Mouse (Mus musculus): ENCODE measurements at regions not wholly inside any gene's neighbourhood (a gene's known extent, or its start where the extent isn't known, plus 50 kb on each side); places are given as distances from the start of the nearest gene placed in this dataset.
A peak's percentile ranks its signal among the peaks of the same experiment; 100 is the strongest.

GRCm38 (mm10) chr4:32139586-32139985 lies 99.0 kb upstream of the Bach2 start:
- no peak overlapping the region for H3K9ac ChIP-seq (ENCODE audit: low read length)
- WGBS = 81% methylated on average over 6 of the region's 6 CpGs
- H3K36me3 ChIP-seq (ENCODE audit: control insufficient read depth, insufficient read depth, low read length) = no peaks in the 10 kb centered on the region
- ATAC-seq (ENCODE audit: insufficient read depth, low FRiP score, low TSS enrichment) (no peak), DNase-seq (ENCODE audit: low spot score) (no peak)
- H3K27me3 ChIP-seq (ENCODE audit: control insufficient read depth, insufficient read depth, low read length) = no peaks in the 10 kb centered on the region
- H3K27ac ChIP-seq (ENCODE audit: low read depth, low read length) = no peak overlapping the region
- H3K4me1 ChIP-seq (ENCODE audit: control insufficient read depth, insufficient read depth, low read length) = no peaks in the 10 kb centered on the region
- no peak overlapping the region for H3K4me3 ChIP-seq (ENCODE audit: low read depth, low read length)
- no peaks in the 10 kb centered on the region for H3K9me3 ChIP-seq (ENCODE audit: control insufficient read depth, low read length)
- H3K4me2 ChIP-seq (ENCODE audit: low read depth) = no peak overlapping the region

GRCm38 (mm10) chr4:32140068-32140467 lies 98.5 kb upstream of the Bach2 start:
- Histone ChIP-seq H3K27ac (ENCODE audit: low read depth, low read length) (no peak overlapping the region), H3K27me3 (ENCODE audit: control insufficient read depth, insufficient read depth, low read length) (no peaks in the 10 kb centered on the region), H3K4me3 (ENCODE audit: low read depth, low read length) (no peak overlapping the region), H3K36me3 (ENCODE audit: control insufficient read depth, insufficient read depth, low read length) (no peaks in the 10 kb centered on the region), H3K9ac (ENCODE audit: low read length) (no peak overlapping the region), H3K4me1 (ENCODE audit: control insufficient read depth, insufficient read depth, low read length) (no peaks in the 10 kb centered on the region), H3K4me2 (ENCODE audit: low read depth) (no peak overlapping the region), H3K9me3 (ENCODE audit: control insufficient read depth, low read length) (no peaks in the 10 kb centered on the region)
- ATAC-seq (ENCODE audit: insufficient read depth, low FRiP score, low TSS enrichment) = no peak
- DNase-seq (ENCODE audit: low spot score) = no peak
- 73% methylated on average over 2 of the region's 2 CpGs for WGBS

- H3K9me3 ChIP-seq (ENCODE audit: control insufficient read depth, low read length) = no peaks in the 10 kb centered on the region
- no peaks in the 10 kb centered on the region for H3K4me1 ChIP-seq (ENCODE audit: control insufficient read depth, insufficient read depth, low read length)
- no peaks in the 10 kb centered on the region for H3K27me3 ChIP-seq (ENCODE audit: control insufficient read depth, insufficient read depth, low read length)
- ATAC-seq (ENCODE audit: insufficient read depth, low FRiP score, low TSS enrichment) = no peak
- 72% methylated on average over 4 of the region's 4 CpGs for WGBS
- no peak overlapping the region for H3K4me3 ChIP-seq (ENCODE audit: low read depth, low read length)
- DNase-seq (ENCODE audit: low spot score) = no peak
- H3K9ac ChIP-seq (ENCODE audit: low read length) = no peak overlapping the region
- no peak overlapping the region for H3K4me2 ChIP-seq (ENCODE audit: low read depth)
- no peak overlapping the region for H3K27ac ChIP-seq (ENCODE audit: low read depth, low read length)
- H3K36me3 ChIP-seq (ENCODE audit: control insufficient read depth, insufficient read depth, low read length) = no peaks in the 10 kb centered on the region
Measured at GRCm38 (mm10) chr4:32142198-32142597, 96.4 kb upstream of the Bach2 start.

- no peak overlapping the region for H3K4me2 ChIP-seq (ENCODE audit: low read depth)
- no peaks in the 10 kb centered on the region for H3K27me3 ChIP-seq (ENCODE audit: control insufficient read depth, insufficient read depth, low read length)
- H3K36me3 ChIP-seq (ENCODE audit: control insufficient read depth, insufficient read depth, low read length) = no peaks in the 10 kb centered on the region
- H3K4me1 ChIP-seq (ENCODE audit: control insufficient read depth, insufficient read depth, low read length) = no peaks in the 10 kb centered on the region
- H3K9me3 ChIP-seq (ENCODE audit: control insufficient read depth, low read length) = no peaks in the 10 kb centered on the region
- 39% methylated on average over 1 of the region's 1 CpGs for WGBS
- no peak overlapping the region for H3K9ac ChIP-seq (ENCODE audit: low read length)
- no peak overlapping the region for H3K27ac ChIP-seq (ENCODE audit: low read depth, low read length)
- no peak for ATAC-seq (ENCODE audit: insufficient read depth, low FRiP score, low TSS enrichment)
- DNase-seq (ENCODE audit: low spot score) = peak; percentile 5
- H3K4me3 ChIP-seq (ENCODE audit: low read depth, low read length) = no peak overlapping the region
Measured at GRCm38 (mm10) chr4:32147146-32147545, 91.5 kb upstream of the Bach2 start.

GRCm38 (mm10) chr4:32148597-32148996 lies 90.0 kb upstream of the Bach2 start:
- 92% methylated on average over 2 of the region's 2 CpGs for WGBS
- Histone ChIP-seq H3K9ac (ENCODE audit: low read length) (no peak overlapping the region), H3K27me3 (ENCODE audit: control insufficient read depth, insufficient read depth, low read length) (no peaks in the 10 kb centered on the region), H3K4me1 (ENCODE audit: control insufficient read depth, insufficient read depth, low read length) (no peaks in the 10 kb centered on the region; the same call in 1 of the 2 replicates), H3K4me2 (ENCODE audit: low read depth) (no peak overlapping the region), H3K4me3 (ENCODE audit: low read depth, low read length) (no peak overlapping the region), H3K9me3 (ENCODE audit: control insufficient read depth, low read length) (no peaks in the 10 kb centered on the region), H3K36me3 (ENCODE audit: control insufficient read depth, insufficient read depth, low read length) (no peaks in the 10 kb centered on the region), H3K27ac (ENCODE audit: low read depth, low read length) (no peak overlapping the region)
- DNase-seq (ENCODE audit: low spot score) = peak; percentile 3
- ATAC-seq (ENCODE audit: insufficient read depth, low FRiP score, low TSS enrichment) = no peak

- H3K9me3 ChIP-seq (ENCODE audit: control insufficient read depth, low read length) = no peaks in the 10 kb centered on the region
- H3K27ac ChIP-seq (ENCODE audit: low read depth, low read length) = no peak overlapping the region
- H3K4me2 ChIP-seq (ENCODE audit: low read depth) = no peak overlapping the region
- no peaks in the 10 kb centered on the region for H3K36me3 ChIP-seq (ENCODE audit: control insufficient read depth, insufficient read depth, low read length)
- no peaks in the 10 kb centered on the region; the same call in 1 of the 2 replicates for H3K4me1 ChIP-seq (ENCODE audit: control insufficient read depth, insufficient read depth, low read length)
- ATAC-seq (ENCODE audit: insufficient read depth, low FRiP score, low TSS enrichment) (no peak), DNase-seq (ENCODE audit: low spot score) (no peak)
- H3K27me3 ChIP-seq (ENCODE audit: control insufficient read depth, insufficient read depth, low read length) = no peaks in the 10 kb centered on the region
- no peak overlapping the region for H3K9ac ChIP-seq (ENCODE audit: low read length)
- WGBS = 91% methylated on average over 7 of the region's 7 CpGs
- H3K4me3 ChIP-seq (ENCODE audit: low read depth, low read length) = no peak overlapping the region
Measured at GRCm38 (mm10) chr4:32149171-32149570, 89.4 kb upstream of the Bach2 start.

- Histone ChIP-seq H3K4me2 (ENCODE audit: low read depth) (no peak overlapping the region), H3K36me3 (ENCODE audit: control insufficient read depth, insufficient read depth, low read length) (no peaks in the 10 kb centered on the region), H3K27ac (ENCODE audit: low read depth, low read length) (no peak overlapping the region), H3K4me1 (ENCODE audit: control insufficient read depth, insufficient read depth, low read length) (no peaks in the 10 kb centered on the region; the same call in 1 of the 2 replicates), H3K9me3 (ENCODE audit: control insufficient read depth, low read length) (no peaks in the 10 kb centered on the region), H3K4me3 (ENCODE audit: low read depth, low read length) (no peak overlapping the region), H3K27me3 (ENCODE audit: control insufficient read depth, insufficient read depth, low read length) (no peaks in the 10 kb centered on the region), H3K9ac (ENCODE audit: low read length) (no peak overlapping the region)
- 84% methylated on average over 4 of the region's 4 CpGs for WGBS
- ATAC-seq (ENCODE audit: insufficient read depth, low FRiP score, low TSS enrichment) (peak; percentile 63; the same call in 1 of the 2 replicates), DNase-seq (ENCODE audit: low spot score) (peak; percentile 40)
Measured at GRCm38 (mm10) chr4:32153356-32153755, 85.2 kb upstream of the Bach2 start.

GRCm38 (mm10) chr4:32156965-32157364 lies 81.6 kb upstream of the Bach2 start:
- Histone ChIP-seq H3K27ac (ENCODE audit: low read depth, low read length) (no peak overlapping the region), H3K9ac (ENCODE audit: low read length) (no peak overlapping the region), H3K27me3 (ENCODE audit: control insufficient read depth, insufficient read depth, low read length) (no peaks in the 10 kb centered on the region), H3K4me2 (ENCODE audit: low read depth) (no peak overlapping the region), H3K4me3 (ENCODE audit: low read depth, low read length) (no peak overlapping the region), H3K36me3 (ENCODE audit: control insufficient read depth, insufficient read depth, low read length) (no peaks in the 10 kb centered on the region), H3K9me3 (ENCODE audit: control insufficient read depth, low read length) (no peaks in the 10 kb centered on the region), H3K4me1 (ENCODE audit: control insufficient read depth, insufficient read depth, low read length) (peaks cover 12% of the 10 kb centered on the region; the same call in 1 of the 2 replicates)
- DNase-seq (ENCODE audit: low spot score) = no peak
- WGBS = 86% methylated on average over 8 of the region's 8 CpGs
- no peak for ATAC-seq (ENCODE audit: insufficient read depth, low FRiP score, low TSS enrichment)

GRCm38 (mm10) chr4:32158451-32158850 lies 80.2 kb upstream of the Bach2 start:
- Histone ChIP-seq H3K27me3 (ENCODE audit: control insufficient read depth, insufficient read depth, low read length) (no peaks in the 10 kb centered on the region), H3K36me3 (ENCODE audit: control insufficient read depth, insufficient read depth, low read length) (no peaks in the 10 kb centered on the region), H3K9ac (ENCODE audit: low read length) (no peak overlapping the region), H3K27ac (ENCODE audit: low read depth, low read length) (no peak overlapping the region), H3K4me2 (ENCODE audit: low read depth) (no peak overlapping the region), H3K9me3 (ENCODE audit: control insufficient read depth, low read length) (no peaks in the 10 kb centered on the region), H3K4me3 (ENCODE audit: low read depth, low read length) (no peak overlapping the region), H3K4me1 (ENCODE audit: control insufficient read depth, insufficient read depth, low read length) (peaks cover 16% of the 10 kb centered on the region; the same call in 1 of the 2 replicates)
- DNase-seq (ENCODE audit: low spot score) (no peak), ATAC-seq (ENCODE audit: insufficient read depth, low FRiP score, low TSS enrichment) (no peak)
- WGBS = 37% methylated on average over 5 of the region's 5 CpGs
